ENCODE assay signal across 22 mouse cellular contexts in genomic region chr9:87405115-87405720, GRCm38 (mm10).
DNase-seq lines count a peak whose midpoint lies in the region; ATAC-seq and TF ChIP-seq lines count a peak whose summit lies in the region.
"Had no signal": no experiment of that assay in that cellular context is flagged by ENCODE, and none has a peak within 500 bp of the region (broad histone marks: within the 10 kb centered on the region; RNA-seq: fewer than 3 reads in every experiment).

No protein-coding gene starts in this region.

- no peak overlapping the region for H3K27ac ChIP-seq in midbrain, embryonic 11.5 days (ENCODE audit: low read depth, low read length)
- no peak overlapping the region for H3K27ac ChIP-seq in midbrain, embryonic 13.5 days
- H3K27ac ChIP-seq in embryonic fibroblast, embryonic 13.5 days (ENCODE audit: insufficient read depth, low read length), result peak overlapping the region; percentile 94
- H3K27ac ChIP-seq: forebrain, embryonic 12.5 days; hindbrain, embryonic 12.5 days; hindbrain, embryonic 15.5 days had no signal

- no peaks in the 10 kb centered on the region for H3K9me3 ChIP-seq in midbrain, embryonic 11.5 days (ENCODE audit: control insufficient read depth, low read length)
- no peaks in the 10 kb centered on the region for H3K9me3 ChIP-seq in midbrain, embryonic 13.5 days
- H3K9me3 ChIP-seq: forebrain, embryonic 12.5 days; G1E; hindbrain, embryonic 12.5 days; hindbrain, embryonic 15.5 days had no signal

- no peak overlapping the region for H3K9ac ChIP-seq in midbrain, embryonic 11.5 days (ENCODE audit: low read length)
- H3K9ac ChIP-seq in midbrain, embryonic 13.5 days (replicated peaks), result no peak overlapping the region
- H3K9ac ChIP-seq: forebrain, embryonic 12.5 days; hindbrain, embryonic 12.5 days; hindbrain, embryonic 15.5 days had no signal

- ATAC-seq in midbrain, embryonic 11.5 days (ENCODE audit: low FRiP score), result no peak
- ATAC-seq in midbrain, embryonic 13.5 days, result no peak
- ATAC-seq: activated CD4-positive, CD25-positive, alpha-beta regulatory T cell, adult 4 months; forebrain, embryonic 16.5 days had no signal

- no peak overlapping the region for H3K4me2 ChIP-seq in midbrain, embryonic 11.5 days
- H3K4me2 ChIP-seq in midbrain, embryonic 13.5 days (replicated peaks), result no peak overlapping the region
- H3K4me2 ChIP-seq: forebrain, embryonic 12.5 days; heart, embryonic 11.5 days; hindbrain, embryonic 12.5 days; hindbrain, embryonic 15.5 days had no signal

- no peak overlapping the region for H3K4me3 ChIP-seq in midbrain, embryonic 11.5 days (ENCODE audit: low read depth, low read length)
- H3K4me3 ChIP-seq in midbrain, embryonic 13.5 days (replicated peaks), result no peak overlapping the region
- H3K4me3 ChIP-seq in embryonic fibroblast, embryonic 13.5 days (ENCODE audit: insufficient read depth, low read length), result no peak overlapping the region
- H3K4me3 ChIP-seq: erythroblast, embryonic 14.5 days; forebrain, embryonic 12.5 days; hindbrain, embryonic 12.5 days; hindbrain, embryonic 15.5 days had no signal

- peak; percentile 41 for DNase-seq in midbrain, embryonic 11.5 days (ENCODE audit: low spot score, missing footprints)
- peak; percentile 42 for DNase-seq in Muller cell, postnatal 12 days (ENCODE audit: inconsistent ontology term)
- no peak for DNase-seq in heart, adult 18-20 months
- no peak for DNase-seq in spleen, postnatal 36 days (ENCODE audit: low spot score in 2 of 2)
- DNase-seq: adrenal gland, postnatal 10 days; adrenal gland, postnatal 36 days; cerebellum, adult 18-20 months; cerebellum, adult 9-10 months; cerebellum, postnatal 14 days; gastrocnemius, postnatal 10 days; gastrocnemius, postnatal 36 days had no signal

- no peak for TF ChIP-seq POLR2A in embryonic fibroblast, embryonic 13.5 days (IDR thresholded peaks at IDR 0.05; ENCODE audit: low read depth, low read length)

- H3K36me3 ChIP-seq in midbrain, embryonic 11.5 days (ENCODE audit: control insufficient read depth, insufficient read depth, low read length), result no peaks in the 10 kb centered on the region
- no peaks in the 10 kb centered on the region for H3K36me3 ChIP-seq in midbrain, embryonic 13.5 days
- H3K36me3 ChIP-seq: forebrain, embryonic 12.5 days; G1E; hindbrain, embryonic 12.5 days; hindbrain, embryonic 15.5 days had no signal

- TF ChIP-seq CTCF in embryonic fibroblast, embryonic 13.5 days (IDR thresholded peaks at IDR 0.05; ENCODE audit: borderline replicate concordance, insufficient read depth, low read length), result no peak

- no peaks in the 10 kb centered on the region for H3K27me3 ChIP-seq in midbrain, embryonic 11.5 days (ENCODE audit: control insufficient read depth, insufficient read depth, low read length)
- H3K27me3 ChIP-seq in midbrain, embryonic 13.5 days, result no peaks in the 10 kb centered on the region
- H3K27me3 ChIP-seq: CH12.LX; forebrain, embryonic 12.5 days; hindbrain, embryonic 12.5 days; hindbrain, embryonic 15.5 days had no signal

- 95% methylated on average over 7 of the region's 7 CpGs for WGBS in midbrain, embryonic 11.5 days
- WGBS in midbrain, embryonic 13.5 days, result 93% methylated on average over 7 of the region's 7 CpGs

- no peaks in the 10 kb centered on the region for H3K4me1 ChIP-seq in midbrain, embryonic 11.5 days (ENCODE audit: control insufficient read depth, insufficient read depth, low read length)
- H3K4me1 ChIP-seq in midbrain, embryonic 13.5 days (replicated peaks), result no peaks in the 10 kb centered on the region
- H3K4me1 ChIP-seq in embryonic fibroblast, embryonic 13.5 days (ENCODE audit: control insufficient read depth, insufficient read depth, low read length), result peaks cover 13% of the 10 kb centered on the region
- H3K4me1 ChIP-seq: hindbrain, embryonic 12.5 days; hindbrain, embryonic 15.5 days had no signal

Comparison
In these comparisons a context has a peak if more than half of its experiments do, and no peak if none do; other contexts are left out.
1. DNase-seq: peak in midbrain, embryonic 11.5 days (single experiment) and Muller cell, postnatal 12 days (single experiment); none in heart, adult 18-20 months (0 of 2) and spleen, postnatal 36 days (0 of 2).